Mouse (Mus musculus) E14TG2a.4 (cell line): Measurements from ENCODE around the gene Esr1.
"Not testable (repeated sequence)": the region's sequence is repeated elsewhere in the genome, so short reads cannot be mapped to it uniquely, and the experiment has no call there.

Experiments
- H3K27me3 ChIP-seq: 2 replicates; pipeline ENCODE4 v1.6.1; 2014; ENCODE audit warnings: low read length, control low read depth; ENCODE audit not compliant: insufficient read depth
- H3K36me3 ChIP-seq: 2 replicates; pipeline ENCODE4 v1.6.1; 2014; ENCODE audit warnings: low read length, control low read depth; ENCODE audit not compliant: insufficient read depth
- H3K4me1 ChIP-seq: replicated peaks from 2 replicates; pipeline ENCODE4 v1.6.1; 2014; ENCODE audit warnings: low read depth, low read length, control low read depth
- H3K4me3 ChIP-seq: replicated peaks from 2 replicates; pipeline ENCODE4 v1.5.1; 2014; ENCODE audit warnings: mild to moderate bottlenecking, low read length
- H3K9me3 ChIP-seq: 2 replicates; pipeline ENCODE4 v1.6.1; 2014; ENCODE audit warnings: low read length, control low read depth
- CTCF ChIP-seq: conservative IDR thresholded peaks from 2 replicates; pipeline ENCODE4 v1.5.1; 2014; ENCODE audit warnings: low read length
- NANOG ChIP-seq: IDR thresholded peaks from 2 replicates; pipeline ENCODE4 v1.6.1; 2014; ENCODE audit warnings: borderline replicate concordance, low read length, mixed read lengths
- POU5F1 ChIP-seq: IDR thresholded peaks from 2 replicates; pipeline ENCODE4 v1.6.1; 2014; ENCODE audit warnings: low read length, borderline replicate concordance

Gene Esr1

GRCm38 (mm10) chr10:4734942-4735341 lies 123.5 kb downstream of the Esr1 start:
- Histone ChIP-seq H3K4me3 (no peak overlapping the region), H3K36me3 (no peaks in the 10 kb centered on the region), H3K4me1 (no peaks in the 10 kb centered on the region), H3K9me3 (no peaks in the 10 kb centered on the region), H3K27me3 (no peaks in the 10 kb centered on the region)
- TF ChIP-seq NANOG (no peak), CTCF (no peak), POU5F1 (no peak)

GRCm38 (mm10) chr10:4738311-4738710 lies 126.9 kb downstream of the Esr1 start:
- TF ChIP-seq NANOG (no peak), CTCF (no peak), POU5F1 (no peak)
- H3K36me3 ChIP-seq: no peaks in the 10 kb centered on the region
- H3K4me3 ChIP-seq: no peak overlapping the region
- no peaks in the 10 kb centered on the region for H3K9me3 ChIP-seq
- no peaks in the 10 kb centered on the region for H3K27me3 ChIP-seq
- no peaks in the 10 kb centered on the region for H3K4me1 ChIP-seq

- not testable (repeated sequence) for H3K27me3 ChIP-seq, H3K4me3 ChIP-seq, H3K9me3 ChIP-seq, H3K4me1 ChIP-seq, H3K36me3 ChIP-seq
Observed at GRCm38 (mm10) chr10:4751091-4751490, 139.7 kb downstream of the Esr1 start.

- Histone ChIP-seq H3K27me3 (no peaks in the 10 kb centered on the region), H3K36me3 (no peaks in the 10 kb centered on the region), H3K4me3 (no peak overlapping the region), H3K9me3 (no peaks in the 10 kb centered on the region), H3K4me1 (no peaks in the 10 kb centered on the region)
- TF ChIP-seq POU5F1 (no peak), CTCF (no peak), NANOG (no peak)
Observed at GRCm38 (mm10) chr10:4752977-4753376, 141.6 kb downstream of the Esr1 start.

- no peaks in the 10 kb centered on the region for H3K36me3 ChIP-seq
- TF ChIP-seq POU5F1 (no peak), NANOG (no peak), CTCF (no peak)
- H3K4me1 ChIP-seq: no peaks in the 10 kb centered on the region
- H3K27me3 ChIP-seq: no peaks in the 10 kb centered on the region
- H3K4me3 ChIP-seq: no peak overlapping the region
- no peaks in the 10 kb centered on the region for H3K9me3 ChIP-seq
Observed at GRCm38 (mm10) chr10:4775541-4775940, 164.1 kb downstream of the Esr1 start.

- Histone ChIP-seq H3K9me3 (no peaks in the 10 kb centered on the region), H3K36me3 (no peaks in the 10 kb centered on the region), H3K4me3 (no peak overlapping the region), H3K4me1 (no peaks in the 10 kb centered on the region), H3K27me3 (no peaks in the 10 kb centered on the region)
- TF ChIP-seq NANOG (no peak), POU5F1 (no peak), CTCF (no peak)
Observed at GRCm38 (mm10) chr10:4776007-4776713, 164.8 kb downstream of the Esr1 start.

GRCm38 (mm10) chr10:4776714-4777090 lies 165.3 kb downstream of the Esr1 start:
- H3K4me3 ChIP-seq: no peak overlapping the region
- TF ChIP-seq CTCF: no peak
- no peak for TF ChIP-seq NANOG
- no peak for TF ChIP-seq POU5F1
- H3K4me1 ChIP-seq: no peaks in the 10 kb centered on the region
- no peaks in the 10 kb centered on the region for H3K36me3 ChIP-seq
- no peaks in the 10 kb centered on the region for H3K27me3 ChIP-seq
- H3K9me3 ChIP-seq: no peaks in the 10 kb centered on the region

GRCm38 (mm10) chr10:4777996-4778395 lies 166.6 kb downstream of the Esr1 start:
- TF ChIP-seq CTCF: no peak
- TF ChIP-seq NANOG: no peak
- no peak for TF ChIP-seq POU5F1
- Histone ChIP-seq H3K9me3 (no peaks in the 10 kb centered on the region), H3K4me3 (no peak overlapping the region), H3K4me1 (no peaks in the 10 kb centered on the region), H3K27me3 (no peaks in the 10 kb centered on the region), H3K36me3 (no peaks in the 10 kb centered on the region)

- TF ChIP-seq POU5F1 (no peak), NANOG (no peak), CTCF (no peak)
- Histone ChIP-seq H3K36me3 (no peaks in the 10 kb centered on the region), H3K4me3 (no peak overlapping the region)
Observed at GRCm38 (mm10) chr10:4780926-4781325, 169.5 kb downstream of the Esr1 start.

More at GRCm38 (mm10) chr10:4780926-4781325, 169.5 kb downstream of the Esr1 start:
- Histone ChIP-seq H3K9me3 (no peaks in the 10 kb centered on the region), H3K27me3 (no peaks in the 10 kb centered on the region), H3K4me1 (no peaks in the 10 kb centered on the region)
